Mouse (Mus musculus): Measurements from ENCODE around the gene Ltbr. TPM values are rescaled to one million over a fixed set of nuclear protein-coding genes. Genes with fewer than 3 reads are reported as not detected.
"Not testable (repeated sequence)": the region's sequence is repeated elsewhere in the genome, so short reads cannot be mapped to it uniquely, and the experiment has no call there.

The Ltbr gene
- polyA plus RNA-seq, 1 experiment from 2014 or later, result 10.4 TPM

- no peak overlapping the region for H3K4me2 ChIP-seq (ENCODE audit: low read length)
- H3K4me3 ChIP-seq (replicated peaks; ENCODE audit: low read length), result no peak overlapping the region
- WGBS, result 86% methylated on average over 5 of the region's 5 CpGs
- no peaks in the 10 kb centered on the region for H3K36me3 ChIP-seq (ENCODE audit: control insufficient read depth, insufficient read depth)
- no peak for ATAC-seq
- no peaks in the 10 kb centered on the region for H3K4me1 ChIP-seq (replicated peaks; ENCODE audit: control insufficient read depth, insufficient read depth, low read length)
- H3K9me3 ChIP-seq (ENCODE audit: control insufficient read depth, low read length), result no peaks in the 10 kb centered on the region
- H3K9ac ChIP-seq (replicated peaks; ENCODE audit: low read depth, low read length), result no peak overlapping the region
- no peaks in the 10 kb centered on the region for H3K27me3 ChIP-seq (replicated peaks; ENCODE audit: control insufficient read depth, insufficient read depth, low read length)
- H3K27ac ChIP-seq (ENCODE audit: low read length), result no peak overlapping the region
These were observed 25.0 kb downstream of the Ltbr start for GRCm38 (mm10) chr6:125288730-125289129.

DNA sequence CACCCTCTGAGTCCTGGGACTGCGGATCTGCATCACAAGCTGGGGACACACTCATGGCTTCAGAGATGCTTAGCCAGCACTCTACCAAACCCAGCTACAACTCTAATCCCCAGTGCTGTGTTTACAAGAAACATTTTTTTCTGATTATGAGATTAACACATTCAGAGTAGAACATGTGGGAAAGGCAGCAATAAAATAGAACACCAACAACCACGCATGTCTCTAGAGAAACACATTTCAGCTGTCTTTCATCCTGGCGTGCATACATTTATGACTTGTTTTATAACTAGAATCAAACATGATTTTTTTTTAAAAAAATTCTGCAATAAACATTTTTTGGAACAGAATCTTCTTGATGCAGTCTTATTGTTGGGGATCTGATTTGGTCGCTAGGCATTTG is 26.7 kb downstream of the Ltbr start:
- H3K27me3 ChIP-seq (replicated peaks; ENCODE audit: control insufficient read depth, insufficient read depth, low read length), result no peaks in the 10 kb centered on the region
- no peak for ATAC-seq
- no peak overlapping the region for H3K9ac ChIP-seq (replicated peaks; ENCODE audit: low read depth, low read length)
- H3K4me1 ChIP-seq (replicated peaks; ENCODE audit: control insufficient read depth, insufficient read depth, low read length), result no peaks in the 10 kb centered on the region
- no peak overlapping the region for H3K4me2 ChIP-seq (ENCODE audit: low read length)
- H3K9me3 ChIP-seq (ENCODE audit: control insufficient read depth, low read length), result no peaks in the 10 kb centered on the region
- H3K27ac ChIP-seq (ENCODE audit: low read length), result no peak overlapping the region
- no peak overlapping the region for H3K4me3 ChIP-seq (replicated peaks; ENCODE audit: low read length)
- 82% methylated on average over 4 of the region's 4 CpGs for WGBS
- H3K36me3 ChIP-seq (ENCODE audit: control insufficient read depth, insufficient read depth), result no peaks in the 10 kb centered on the region

DNA sequence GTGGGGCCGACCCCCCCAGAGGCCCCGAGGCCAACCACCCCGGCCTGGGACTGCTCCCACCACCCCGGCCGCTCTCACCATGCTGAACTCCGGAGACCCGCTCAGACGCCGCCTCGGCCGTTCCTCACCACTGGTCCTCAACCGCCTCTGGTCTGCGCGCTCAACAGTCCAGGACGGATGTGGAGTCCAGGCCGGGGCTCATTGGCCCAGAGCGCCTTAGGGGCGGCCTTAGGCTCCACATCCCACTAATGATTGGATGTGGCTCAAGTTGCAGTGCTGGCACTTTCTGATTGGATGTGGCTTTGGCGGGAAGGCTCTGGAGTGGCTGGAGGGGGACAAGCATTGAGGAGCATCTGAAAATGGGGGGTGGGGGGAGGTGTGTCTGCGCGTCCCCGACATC is 27.8 kb downstream of the Ltbr start, which contains the start of gene Tuba3a:
Gene Tuba3a, minus strand, starts transcription at position 153 of the 400 bp plus-strand sequence.
- no peak for ATAC-seq
- Histone ChIP-seq H3K27me3 (replicated peaks; ENCODE audit: control insufficient read depth, insufficient read depth, low read length) (no peaks in the 10 kb centered on the region), H3K4me3 (replicated peaks; ENCODE audit: low read length) (no peak within 1 kb of the TSS), H3K4me2 (ENCODE audit: low read length) (no peak within 1 kb of the TSS), H3K4me1 (replicated peaks; ENCODE audit: control insufficient read depth, insufficient read depth, low read length) (no peaks in the 10 kb centered on the region), H3K36me3 (ENCODE audit: control insufficient read depth, insufficient read depth) (no peaks in the 10 kb centered on the region), H3K9me3 (ENCODE audit: control insufficient read depth, low read length) (no peaks in the 10 kb centered on the region), H3K27ac (ENCODE audit: low read length) (no peak within 1 kb of the TSS), H3K9ac (replicated peaks; ENCODE audit: low read depth, low read length) (no peak within 1 kb of the TSS)
- WGBS, result 97% methylated on average over 22 of the region's 22 CpGs

DNA sequence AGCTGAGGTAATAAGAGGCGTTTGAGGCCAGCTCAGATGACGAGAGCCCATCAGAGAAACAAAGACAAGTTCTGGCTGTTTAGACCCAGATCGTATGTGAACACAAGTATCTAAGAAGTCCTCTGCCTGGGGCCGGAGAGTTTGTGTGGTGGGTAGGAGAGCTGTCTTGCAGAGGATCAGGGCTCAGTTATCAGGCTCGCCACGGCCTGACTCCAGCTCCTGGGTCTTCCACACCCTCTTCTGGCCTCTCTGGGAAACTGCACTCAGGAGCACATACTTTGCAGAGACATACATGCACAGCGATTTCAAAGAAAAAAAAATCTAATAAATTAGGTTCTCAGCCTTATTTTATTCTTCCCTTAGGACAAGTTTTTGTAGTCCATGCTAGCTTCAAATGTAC is 28.9 kb downstream of the Ltbr start:
- H3K9me3 ChIP-seq (ENCODE audit: control insufficient read depth, low read length), result no peaks in the 10 kb centered on the region
- 91% methylated on average over 7 of the region's 7 CpGs for WGBS
- no peaks in the 10 kb centered on the region for H3K4me1 ChIP-seq (replicated peaks; ENCODE audit: control insufficient read depth, insufficient read depth, low read length)
- no peak overlapping the region for H3K4me2 ChIP-seq (ENCODE audit: low read length)
- no peak overlapping the region for H3K27ac ChIP-seq (ENCODE audit: low read length)
- H3K27me3 ChIP-seq (replicated peaks; ENCODE audit: control insufficient read depth, insufficient read depth, low read length), result no peaks in the 10 kb centered on the region
- ATAC-seq, result no peak
- no peak overlapping the region for H3K4me3 ChIP-seq (replicated peaks; ENCODE audit: low read length)
- no peak overlapping the region for H3K9ac ChIP-seq (replicated peaks; ENCODE audit: low read depth, low read length)
- no peaks in the 10 kb centered on the region for H3K36me3 ChIP-seq (ENCODE audit: control insufficient read depth, insufficient read depth)

DNA sequence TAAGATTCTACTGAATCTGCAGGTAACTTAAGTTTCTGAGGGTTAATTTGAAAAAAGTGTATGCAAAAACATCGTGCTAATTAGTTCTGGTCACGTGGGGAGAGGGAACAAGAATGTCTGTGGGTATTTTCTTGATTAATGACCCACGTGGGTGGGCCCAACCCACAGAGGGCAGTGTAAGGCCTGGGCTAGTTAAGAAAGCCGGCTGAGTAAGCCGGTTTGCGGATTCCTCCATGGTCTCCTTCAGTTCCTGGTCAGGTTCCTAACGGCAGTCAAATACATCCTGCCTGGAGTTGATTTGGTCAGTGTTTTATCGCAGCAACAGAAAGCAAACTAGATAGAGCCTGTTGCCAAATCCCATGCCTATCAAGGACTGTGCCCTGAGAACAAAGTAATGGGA is 29.4 kb downstream of the Ltbr start:
- Histone ChIP-seq H3K27me3 (replicated peaks; ENCODE audit: control insufficient read depth, insufficient read depth, low read length) (no peaks in the 10 kb centered on the region), H3K4me3 (replicated peaks; ENCODE audit: low read length) (no peak overlapping the region), H3K4me1 (replicated peaks; ENCODE audit: control insufficient read depth, insufficient read depth, low read length) (no peaks in the 10 kb centered on the region), H3K27ac (ENCODE audit: low read length) (no peak overlapping the region), H3K4me2 (ENCODE audit: low read length) (no peak overlapping the region), H3K9ac (replicated peaks; ENCODE audit: low read depth, low read length) (no peak overlapping the region), H3K9me3 (ENCODE audit: control insufficient read depth, low read length) (no peaks in the 10 kb centered on the region), H3K36me3 (ENCODE audit: control insufficient read depth, insufficient read depth) (no peaks in the 10 kb centered on the region)
- ATAC-seq, result no peak
- 49% methylated on average over 8 of the region's 8 CpGs for WGBS

GRCm38 (mm10) chr6:125282721-125283120 is 31.0 kb downstream of the Ltbr start:
- H3K27me3 ChIP-seq (replicated peaks; ENCODE audit: control insufficient read depth, insufficient read depth, low read length); ATAC-seq; H3K4me2 ChIP-seq (ENCODE audit: low read length); H3K36me3 ChIP-seq (ENCODE audit: control insufficient read depth, insufficient read depth); H3K27ac ChIP-seq (ENCODE audit: low read length); H3K4me1 ChIP-seq (replicated peaks; ENCODE audit: control insufficient read depth, insufficient read depth, low read length); H3K4me3 ChIP-seq (replicated peaks; ENCODE audit: low read length); H3K9me3 ChIP-seq (ENCODE audit: control insufficient read depth, low read length); H3K9ac ChIP-seq (replicated peaks; ENCODE audit: low read depth, low read length): not testable (repeated sequence)
- 89% methylated on average over 13 of the region's 13 CpGs for WGBS

DNA sequence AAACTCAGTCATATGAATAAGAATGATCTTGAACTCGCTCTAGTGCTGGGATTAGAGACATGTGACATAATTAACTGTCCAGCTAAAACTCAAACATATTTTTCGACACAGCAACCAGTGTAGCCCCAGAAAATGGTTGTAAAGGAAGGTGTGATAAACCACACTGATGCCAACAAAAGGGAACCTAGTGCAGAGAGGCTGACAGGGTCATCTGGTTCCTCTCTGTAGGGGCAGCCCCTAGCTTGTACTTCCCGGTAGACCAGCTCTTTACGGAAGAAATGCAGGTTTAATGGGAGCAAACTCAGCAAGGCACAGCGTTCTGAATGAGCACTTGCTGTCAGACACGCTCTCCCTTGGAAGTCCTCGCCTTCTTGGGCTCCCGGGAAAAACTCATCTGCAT is 34.0 kb downstream of the Ltbr start:
- no peak overlapping the region for H3K9ac ChIP-seq (replicated peaks; ENCODE audit: low read depth, low read length)
- H3K36me3 ChIP-seq (ENCODE audit: control insufficient read depth, insufficient read depth), result no peaks in the 10 kb centered on the region
- H3K9me3 ChIP-seq (ENCODE audit: control insufficient read depth, low read length), result no peaks in the 10 kb centered on the region
- no peak overlapping the region for H3K27ac ChIP-seq (ENCODE audit: low read length)
- H3K4me3 ChIP-seq (replicated peaks; ENCODE audit: low read length), result no peak overlapping the region
- H3K27me3 ChIP-seq (replicated peaks; ENCODE audit: control insufficient read depth, insufficient read depth, low read length), result no peaks in the 10 kb centered on the region
- 68% methylated on average over 8 of the region's 8 CpGs for WGBS
- no peak overlapping the region for H3K4me2 ChIP-seq (ENCODE audit: low read length)
- no peak for ATAC-seq
- H3K4me1 ChIP-seq (replicated peaks; ENCODE audit: control insufficient read depth, insufficient read depth, low read length), result no peaks in the 10 kb centered on the region

- no peak overlapping the region for H3K4me3 ChIP-seq (replicated peaks; ENCODE audit: low read length)
- no peak overlapping the region for H3K9ac ChIP-seq (replicated peaks; ENCODE audit: low read depth, low read length)
- no peak overlapping the region for H3K27ac ChIP-seq (ENCODE audit: low read length)
- no peaks in the 10 kb centered on the region for H3K27me3 ChIP-seq (replicated peaks; ENCODE audit: control insufficient read depth, insufficient read depth, low read length)
- no peaks in the 10 kb centered on the region for H3K9me3 ChIP-seq (ENCODE audit: control insufficient read depth, low read length)
- ATAC-seq, result no peak
- no peaks in the 10 kb centered on the region for H3K4me1 ChIP-seq (replicated peaks; ENCODE audit: control insufficient read depth, insufficient read depth, low read length)
- 58% methylated on average over 15 of the region's 15 CpGs for WGBS
- H3K36me3 ChIP-seq (ENCODE audit: control insufficient read depth, insufficient read depth), result no peaks in the 10 kb centered on the region
- H3K4me2 ChIP-seq (ENCODE audit: low read length), result no peak overlapping the region
These were observed 38.7 kb downstream of the Ltbr start for GRCm38 (mm10) chr6:125274841-125275563.

GRCm38 (mm10) chr6:125272228-125272785 is 41.4 kb downstream of the Ltbr start:
- Histone ChIP-seq H3K27ac (ENCODE audit: low read length) (no peak overlapping the region), H3K27me3 (replicated peaks; ENCODE audit: control insufficient read depth, insufficient read depth, low read length) (no peaks in the 10 kb centered on the region), H3K4me1 (replicated peaks; ENCODE audit: control insufficient read depth, insufficient read depth, low read length) (no peaks in the 10 kb centered on the region), H3K4me2 (ENCODE audit: low read length) (no peak overlapping the region), H3K4me3 (replicated peaks; ENCODE audit: low read length) (no peak overlapping the region), H3K9me3 (ENCODE audit: control insufficient read depth, low read length) (no peaks in the 10 kb centered on the region), H3K9ac (replicated peaks; ENCODE audit: low read depth, low read length) (no peak overlapping the region), H3K36me3 (ENCODE audit: control insufficient read depth, insufficient read depth) (no peaks in the 10 kb centered on the region)
- 75% methylated on average over 10 of the region's 10 CpGs for WGBS
- no peak for ATAC-seq
